Mouse (Mus musculus) frontal cortex, adult 2 months (tissue): ENCODE measurements at regions not wholly inside any gene's neighbourhood (a gene's known extent, or its start where the extent isn't known, plus 50 kb on each side); places are given as distances from the start of the nearest gene placed in this dataset.

Experiments used
- DNase-seq, 2 experiments: peaks; one replicate each; pipeline ENCODE4 v3.0.0; 2022; ENCODE audit warnings: low spot score in 1 of 2; ENCODE audit errors: extremely low spot score in 1 of 2

DNA sequence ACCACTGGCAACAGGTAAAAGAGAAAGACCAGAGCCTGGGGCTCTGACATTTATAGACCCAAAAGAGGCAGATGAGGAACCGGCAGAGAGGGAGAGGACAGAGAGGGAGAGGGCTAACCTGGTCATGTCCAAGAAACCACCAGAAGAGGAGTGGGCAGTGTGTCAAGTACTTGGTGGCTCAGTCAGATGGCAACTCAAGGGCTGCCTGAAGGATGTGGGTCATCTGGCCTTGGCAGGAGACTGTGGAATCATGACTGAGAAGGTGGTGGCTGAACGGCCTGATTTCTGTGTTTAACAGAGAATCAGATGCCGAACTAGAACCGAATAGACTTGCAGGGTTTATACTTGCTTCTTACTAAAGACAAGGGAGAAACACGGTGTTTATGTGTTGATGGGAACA lies 87.9 kb downstream of the Zfp706 start:
- DNase-seq: no peak

DNA sequence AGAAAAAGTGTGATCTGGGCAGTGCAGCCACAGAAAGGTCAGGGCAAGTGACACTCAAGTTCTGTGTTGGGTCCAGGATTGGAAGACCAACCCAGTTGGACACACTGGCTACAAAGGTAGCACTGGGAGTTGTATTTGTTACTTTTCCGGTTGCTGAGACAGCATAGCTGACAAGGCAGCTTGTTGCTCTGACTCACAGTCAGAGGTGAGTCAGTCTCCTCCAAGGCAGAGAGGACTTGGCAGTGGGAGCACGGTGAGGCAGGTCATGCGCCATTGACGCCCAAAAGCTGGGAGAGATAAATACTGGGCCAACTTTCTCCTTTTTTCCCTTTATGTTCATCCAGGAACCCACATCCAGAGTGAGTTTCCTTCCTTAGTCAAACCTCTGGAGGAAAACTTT lies 88.4 kb downstream of the Zfp706 start:
- no peak for DNase-seq

DNA sequence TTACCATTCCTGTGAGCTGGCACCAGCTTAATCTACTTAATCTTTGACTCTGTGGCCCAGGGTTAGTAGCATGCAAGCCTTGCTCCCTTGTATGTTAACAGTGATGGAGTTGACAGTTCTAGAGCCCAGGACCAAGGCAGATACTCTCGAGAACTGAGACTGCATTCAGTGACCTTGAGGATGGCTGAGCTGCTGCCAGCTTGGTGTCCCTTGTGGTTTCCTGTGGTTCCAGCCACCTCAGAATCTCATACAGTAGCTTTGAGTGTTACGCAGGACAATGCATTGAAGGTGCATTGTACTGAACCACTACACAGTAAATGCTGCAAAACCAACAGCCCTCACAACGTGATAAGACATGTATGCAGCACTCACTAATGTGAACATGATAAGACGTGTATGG lies 90.6 kb downstream of the Zfp706 start:
- no peak for DNase-seq

DNA sequence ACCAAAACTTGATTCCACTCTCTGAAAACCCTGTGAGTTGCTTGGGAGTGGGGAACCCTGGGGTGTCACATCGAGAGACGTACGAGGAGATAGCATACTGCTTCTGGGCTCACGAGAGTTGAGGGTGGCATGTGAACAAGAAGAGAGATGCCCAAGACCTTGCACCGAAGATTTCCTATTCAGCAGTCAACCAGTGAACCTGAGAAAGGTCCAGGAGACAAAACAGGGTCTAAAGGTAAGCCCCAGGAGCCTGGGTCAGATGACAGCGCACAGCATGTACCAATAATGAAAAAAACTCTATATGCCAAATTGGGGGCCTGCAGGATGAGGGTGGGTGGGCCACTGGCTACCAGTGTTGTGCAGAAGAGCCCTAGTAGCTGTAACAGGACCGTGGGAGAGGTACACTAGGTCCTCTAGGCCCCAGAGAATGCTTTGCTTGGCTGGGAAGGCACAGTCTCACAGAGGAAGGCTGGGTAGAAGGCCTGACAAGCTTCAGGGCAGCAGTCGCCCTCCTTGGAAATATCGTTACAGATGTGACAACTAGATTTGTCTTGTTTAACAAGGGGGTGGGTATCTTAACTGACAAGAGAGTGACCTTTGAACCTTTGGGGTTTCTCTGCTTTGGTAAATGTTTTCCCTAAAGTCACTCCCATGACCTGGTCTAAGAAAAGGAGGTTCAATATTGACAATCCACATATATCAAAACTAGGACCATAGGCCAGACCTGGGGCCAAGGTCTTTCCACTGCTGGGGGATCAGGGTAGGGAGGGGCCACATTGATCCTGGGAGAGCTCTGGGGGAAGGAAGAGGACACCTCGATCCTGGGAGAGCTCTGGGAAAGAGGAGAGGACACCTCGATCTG lies 93.1 kb downstream of the Zfp706 start:
- no peak for DNase-seq

DNA sequence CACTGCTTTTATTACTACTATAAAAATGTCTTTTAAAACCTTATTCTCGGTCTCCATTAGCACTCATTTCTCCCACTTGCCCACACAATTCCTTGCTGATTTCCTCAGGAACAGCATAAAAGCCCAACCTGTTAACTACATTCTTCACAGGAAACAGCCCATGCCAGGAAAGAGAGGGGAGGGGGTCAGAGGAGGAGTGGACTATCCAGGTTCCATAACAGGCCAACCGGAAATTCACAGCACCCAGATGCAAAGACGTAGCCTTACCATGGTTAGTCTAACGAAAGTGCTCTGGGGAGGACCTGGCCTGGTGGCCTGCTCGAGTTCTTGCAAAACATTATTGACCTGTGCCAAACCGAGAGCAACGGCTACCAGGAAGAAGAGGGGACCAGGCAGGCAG lies 94.3 kb downstream of the Zfp706 start:
- DNase-seq: no peak

DNA sequence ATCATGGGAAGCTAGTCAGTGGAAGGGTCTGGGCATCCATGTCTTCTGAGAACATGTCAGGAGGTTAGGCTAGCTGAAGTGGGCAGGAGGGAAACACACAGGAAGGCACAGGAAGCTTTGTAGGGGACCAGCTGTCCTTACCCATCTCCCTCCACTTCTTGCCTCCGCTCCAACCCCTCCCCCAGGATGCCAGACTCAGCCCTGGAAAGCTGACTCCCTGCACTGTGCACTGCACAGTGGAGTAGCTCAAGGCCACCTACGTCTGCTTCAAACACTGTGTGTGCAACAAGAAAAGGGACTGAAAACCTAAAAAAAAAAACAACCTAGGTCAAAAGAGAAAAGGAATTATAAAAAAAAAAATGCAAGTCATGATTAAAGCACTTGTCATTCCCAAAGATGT lies 97.3 kb downstream of the Zfp706 start:
- no peak for DNase-seq

DNA sequence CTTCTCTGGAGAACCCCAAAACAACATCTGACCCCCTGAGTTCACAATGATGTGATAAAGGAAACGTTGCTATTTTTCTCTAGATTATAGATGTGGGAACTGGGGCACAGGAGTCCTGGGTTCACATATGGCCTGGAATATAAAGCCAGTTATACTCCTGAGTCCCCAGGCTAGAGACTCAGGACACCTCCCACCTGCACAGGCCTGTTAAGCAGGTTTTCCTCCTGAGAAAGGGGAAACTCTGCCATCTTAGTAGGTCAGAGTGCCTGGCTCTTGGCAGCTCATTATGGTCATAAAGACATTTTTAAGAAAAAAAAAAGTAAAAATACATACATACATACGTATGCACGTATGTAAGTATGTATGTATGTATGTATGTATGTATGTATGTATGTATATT lies 98.1 kb downstream of the Zfp706 start:
- no peak for DNase-seq

DNA sequence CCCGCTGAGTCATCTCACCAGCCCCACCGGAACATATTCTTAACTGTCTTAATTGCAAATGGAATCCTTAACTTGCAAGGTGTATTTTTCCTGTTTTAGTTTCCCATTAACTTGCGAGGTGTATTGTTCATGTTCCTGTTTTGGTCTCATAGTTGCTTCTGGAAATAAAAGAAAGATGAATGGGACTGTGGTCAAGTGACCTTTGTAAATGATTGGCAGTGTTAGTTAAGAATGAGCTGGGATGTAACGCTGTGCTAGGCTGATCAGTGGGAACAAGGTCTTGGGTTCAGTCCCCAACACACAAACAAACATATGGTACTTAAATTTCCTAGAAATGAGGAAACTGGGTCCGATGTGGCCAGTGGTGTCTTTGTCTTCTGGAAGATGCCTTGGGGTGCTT lies 100.8 kb downstream of the Zfp706 start:
- no peak for DNase-seq

DNA sequence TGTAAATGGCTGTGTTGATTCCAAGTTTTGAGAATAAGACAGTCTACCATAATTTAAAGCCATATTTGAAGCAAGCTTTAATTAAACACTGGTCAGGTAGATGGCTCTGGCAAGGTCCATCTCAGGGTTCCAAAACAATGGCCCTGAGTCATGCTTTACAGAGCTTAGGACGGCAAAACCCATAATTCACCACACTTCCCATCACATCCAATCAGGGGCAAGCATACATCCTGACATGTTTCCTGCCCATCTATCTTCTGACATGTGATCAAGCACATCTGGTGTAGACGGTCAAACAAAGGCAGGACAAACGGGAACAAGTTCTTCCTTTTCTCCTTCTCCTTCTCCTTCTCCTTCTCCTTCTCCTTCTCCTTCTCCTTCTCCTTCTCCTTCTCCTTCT lies 101.5 kb downstream of the Zfp706 start:
- no peak for DNase-seq

DNA sequence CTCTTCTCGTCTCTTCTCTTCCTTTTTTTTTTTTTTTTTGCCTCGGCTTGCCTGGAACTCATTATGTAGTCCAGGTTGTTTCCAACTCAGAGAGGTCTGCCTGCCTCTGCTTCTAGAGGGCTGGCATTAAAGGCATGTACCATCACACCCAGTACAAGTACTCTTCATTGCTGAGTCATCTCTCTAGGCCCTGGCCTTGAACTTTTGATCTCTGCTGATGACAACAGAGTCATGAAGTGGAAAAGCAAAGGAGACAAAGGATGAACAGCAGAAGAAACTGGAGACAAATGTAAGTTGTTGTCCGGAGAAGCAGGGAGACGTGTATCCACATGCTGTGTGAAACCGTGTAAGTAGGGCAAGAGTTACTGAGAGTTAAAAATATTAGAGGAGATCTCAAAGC lies 103.7 kb downstream of the Zfp706 start:
- no peak for DNase-seq

DNA sequence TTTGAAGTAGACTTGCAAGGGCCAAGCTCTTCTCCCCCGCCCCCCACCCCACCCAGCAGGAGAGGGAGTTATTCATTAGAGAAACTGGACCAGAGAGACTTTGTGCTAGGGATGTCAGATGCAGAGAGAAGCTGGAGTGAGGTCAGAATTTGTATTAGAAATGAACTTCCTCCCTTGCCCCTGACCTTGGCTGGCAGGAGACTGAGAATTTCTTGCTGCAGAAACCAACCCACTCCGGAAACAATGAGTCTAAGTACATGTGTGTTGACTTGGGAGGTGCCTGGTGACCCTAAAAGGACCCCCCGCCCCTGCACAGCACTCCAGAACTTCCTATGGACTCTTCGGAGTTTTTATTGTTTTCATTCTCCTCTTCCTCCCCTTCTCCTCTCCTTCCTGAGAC lies 104.3 kb downstream of the Zfp706 start:
- DNase-seq: no peak

DNA sequence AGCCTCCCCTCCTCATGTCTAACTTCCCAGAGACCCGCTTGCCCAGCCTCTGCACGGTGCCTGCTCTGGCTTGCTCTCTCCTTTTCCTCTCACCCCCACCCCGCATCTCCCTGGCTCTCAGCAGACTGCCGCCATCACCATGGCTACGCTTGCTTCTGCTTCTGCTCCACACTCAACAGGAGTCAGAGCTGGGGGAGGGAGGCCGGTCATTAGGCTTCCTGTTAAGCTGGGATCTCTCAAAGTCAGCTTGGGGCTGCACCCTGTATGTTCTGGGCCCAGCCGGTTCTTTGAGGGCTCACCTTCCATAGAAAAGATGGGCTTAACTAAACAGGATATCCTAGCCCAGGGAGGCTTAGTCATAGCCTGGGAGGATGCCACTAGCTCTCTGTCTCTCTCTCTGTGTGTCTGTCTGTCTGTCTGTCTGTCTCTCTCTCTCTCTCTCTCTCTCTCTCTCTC lies 105.7 kb downstream of the Zfp706 start:
- peak; percentile 59 to 75 for DNase-seq

DNA sequence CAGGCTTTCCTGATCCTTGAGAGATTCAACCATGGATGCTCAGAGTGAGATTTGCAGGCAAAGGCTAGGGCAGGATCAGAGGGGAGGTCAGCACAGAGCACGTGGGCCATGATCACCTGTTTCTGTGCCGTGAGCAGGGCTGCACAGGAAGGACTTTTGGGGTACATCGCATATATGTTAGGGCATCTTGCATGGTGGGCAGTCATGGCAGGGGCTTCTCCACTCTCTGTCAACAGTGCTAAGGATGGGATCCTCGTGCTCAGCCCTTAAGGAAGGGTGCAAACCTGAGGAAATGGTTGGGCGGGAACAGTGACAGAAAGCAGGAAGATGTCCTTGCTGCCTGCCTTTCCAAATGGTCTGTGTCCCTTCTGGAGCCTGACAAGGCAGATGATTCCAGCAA lies 106.2 kb downstream of the Zfp706 start:
- no peak for DNase-seq

DNA sequence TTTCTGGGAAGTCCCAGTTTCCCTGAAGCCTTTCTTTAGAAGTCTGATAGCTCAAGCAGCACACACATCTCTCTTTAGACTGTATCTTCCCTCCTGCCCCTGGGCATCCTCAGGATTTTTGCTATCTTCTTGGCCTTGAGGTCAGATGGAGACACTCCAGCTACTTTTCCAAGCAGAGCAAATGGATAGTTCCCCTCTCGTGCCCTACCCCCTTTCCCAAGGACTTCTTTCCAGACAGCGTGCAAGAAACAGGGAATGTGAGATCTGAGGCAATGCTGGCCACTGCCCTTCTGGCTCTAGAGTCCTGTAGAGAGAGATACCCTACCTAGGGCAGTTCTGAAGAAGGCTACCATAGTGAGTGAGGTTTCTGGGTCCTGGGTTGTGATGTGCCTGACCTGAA lies 106.6 kb downstream of the Zfp706 start:
- DNase-seq: no peak

DNA sequence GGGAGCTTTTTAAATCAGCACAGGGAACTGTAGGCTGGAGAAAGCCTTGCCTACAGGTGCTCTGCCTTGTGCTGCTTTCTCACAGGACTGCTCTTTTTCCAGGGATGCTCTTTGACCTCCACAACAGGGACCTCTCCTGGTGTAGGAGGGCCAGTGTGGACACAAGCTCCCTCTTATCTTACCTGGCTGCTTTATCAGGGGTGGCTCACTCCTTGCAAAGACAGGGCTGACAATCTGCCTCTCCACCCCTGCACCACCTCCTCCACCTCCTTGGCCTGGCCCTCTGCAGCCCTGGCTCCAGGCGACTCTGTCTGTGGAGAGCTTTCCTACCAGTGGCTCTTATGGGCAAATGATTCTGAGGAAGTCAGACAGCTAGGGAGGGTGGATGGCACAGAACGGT lies 107.7 kb downstream of the Zfp706 start:
- no peak for DNase-seq

DNA sequence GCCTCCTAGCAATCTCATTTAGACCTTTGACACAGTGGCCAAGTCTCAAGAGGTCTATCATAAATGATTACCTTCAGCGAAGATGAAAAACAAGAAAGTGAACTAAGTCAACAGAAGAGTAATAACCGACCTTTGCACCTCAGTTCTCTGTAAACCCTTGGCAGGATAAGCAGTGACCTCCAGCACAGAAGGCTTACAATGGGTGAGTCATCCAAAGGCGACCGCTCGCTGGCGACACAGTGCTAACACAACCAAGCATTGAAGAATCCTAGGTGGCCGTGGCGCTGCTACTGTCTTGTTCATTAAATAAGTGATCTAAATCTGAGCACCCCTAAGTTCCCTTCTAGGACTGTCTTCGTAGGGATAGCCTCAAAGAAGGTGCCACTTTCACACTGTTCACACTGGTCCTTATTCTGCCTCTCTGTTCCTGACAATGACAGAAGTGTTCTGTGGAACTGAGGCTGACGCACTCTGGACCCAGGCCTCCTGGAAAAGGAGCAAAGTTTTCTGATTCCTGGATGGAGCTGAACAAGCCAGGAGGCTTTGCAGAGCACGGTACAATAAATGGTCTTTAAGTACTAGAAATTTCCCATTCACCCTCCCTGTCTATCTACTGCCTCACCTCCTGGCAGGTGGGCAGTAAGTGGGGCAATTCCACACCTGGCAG lies 108.6 kb downstream of the Zfp706 start:
- no peak for DNase-seq

DNA sequence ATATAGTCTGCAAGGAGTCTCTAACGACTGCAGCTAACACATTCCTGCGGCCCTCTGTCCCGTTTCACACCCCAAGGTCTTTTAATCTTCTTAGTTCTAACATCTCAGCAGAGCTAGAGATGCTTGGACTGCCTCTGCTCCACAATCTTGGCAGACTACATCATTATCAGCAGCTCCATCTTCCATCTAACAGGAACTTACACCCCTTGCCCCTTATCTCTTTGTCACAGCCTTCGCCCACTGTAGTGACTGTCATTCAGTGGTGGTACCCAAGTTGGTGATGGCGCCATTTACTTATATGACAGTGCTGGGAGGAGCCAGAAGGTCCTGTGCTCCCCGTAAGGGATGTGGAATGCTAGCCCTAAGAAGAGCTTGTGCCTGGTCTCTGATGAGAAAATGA lies 109.2 kb downstream of the Zfp706 start:
- DNase-seq: no peak

DNA sequence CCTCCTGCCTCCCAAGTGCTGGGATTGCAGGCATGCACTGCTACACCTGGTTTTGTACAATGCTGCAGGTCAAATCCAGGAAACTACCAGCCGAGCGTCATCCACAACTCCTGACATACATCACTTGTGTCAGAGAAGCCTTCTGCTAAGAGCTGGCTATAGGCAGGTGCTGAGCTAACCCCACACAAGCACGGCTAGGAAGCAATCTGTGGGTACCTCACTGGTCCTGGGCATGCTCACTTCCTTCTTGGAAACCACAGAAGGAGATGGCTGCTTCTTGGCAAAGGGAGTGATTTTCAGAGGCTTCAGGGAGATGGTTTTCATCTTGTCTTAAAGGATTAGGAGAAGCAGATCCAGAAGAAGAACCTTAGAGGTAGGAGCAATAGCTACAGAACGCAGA lies 111.3 kb downstream of the Zfp706 start:
- DNase-seq: no peak

DNA sequence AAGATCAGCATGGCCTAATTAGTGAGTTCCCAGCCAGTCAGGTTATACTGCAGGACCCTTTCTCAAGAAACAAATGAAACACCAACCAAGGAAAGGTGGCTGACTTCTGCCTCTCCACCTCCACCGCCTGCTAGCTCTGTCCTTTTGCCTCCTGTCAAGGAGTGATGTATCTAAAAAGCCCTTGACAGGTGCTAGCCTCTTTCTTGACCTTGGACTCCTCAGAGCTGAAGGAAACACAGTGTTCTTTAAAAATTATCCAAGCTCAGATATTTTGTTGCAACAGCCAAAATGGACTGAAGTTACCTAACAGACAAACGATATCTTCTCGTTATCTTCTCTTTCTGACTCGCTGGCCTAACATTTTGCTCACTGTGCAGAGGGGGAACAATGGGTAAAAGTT lies 112.5 kb downstream of the Zfp706 start:
- DNase-seq: no peak

DNA sequence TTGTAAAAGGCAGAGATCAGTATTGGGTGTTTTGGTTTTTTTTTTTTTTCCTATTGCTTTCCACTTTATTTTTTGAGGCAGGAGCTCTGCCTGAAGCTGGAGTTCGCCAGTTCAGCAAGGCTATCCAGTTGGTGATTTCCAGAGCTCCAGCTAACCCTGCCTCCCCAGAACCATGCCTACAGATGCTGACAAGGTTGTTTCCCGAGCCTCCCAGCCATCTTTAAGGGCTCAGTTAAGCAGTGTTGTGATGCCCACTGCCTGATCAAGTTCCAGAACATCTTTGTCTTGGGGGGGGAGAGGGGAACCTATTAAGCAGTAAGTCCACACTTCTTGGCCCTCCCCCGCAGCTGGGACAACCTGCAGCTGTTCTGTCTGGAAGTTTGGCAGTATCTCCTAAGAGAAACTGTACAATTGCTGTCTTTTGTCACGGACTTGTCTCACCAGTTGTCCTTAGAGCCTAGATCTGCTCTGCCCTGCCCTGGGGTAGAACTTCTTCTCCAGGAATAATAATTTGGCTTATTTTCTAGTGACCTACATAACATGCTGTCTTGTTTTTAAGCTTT lies 114.1 kb downstream of the Zfp706 start:
- no peak for DNase-seq

DNA sequence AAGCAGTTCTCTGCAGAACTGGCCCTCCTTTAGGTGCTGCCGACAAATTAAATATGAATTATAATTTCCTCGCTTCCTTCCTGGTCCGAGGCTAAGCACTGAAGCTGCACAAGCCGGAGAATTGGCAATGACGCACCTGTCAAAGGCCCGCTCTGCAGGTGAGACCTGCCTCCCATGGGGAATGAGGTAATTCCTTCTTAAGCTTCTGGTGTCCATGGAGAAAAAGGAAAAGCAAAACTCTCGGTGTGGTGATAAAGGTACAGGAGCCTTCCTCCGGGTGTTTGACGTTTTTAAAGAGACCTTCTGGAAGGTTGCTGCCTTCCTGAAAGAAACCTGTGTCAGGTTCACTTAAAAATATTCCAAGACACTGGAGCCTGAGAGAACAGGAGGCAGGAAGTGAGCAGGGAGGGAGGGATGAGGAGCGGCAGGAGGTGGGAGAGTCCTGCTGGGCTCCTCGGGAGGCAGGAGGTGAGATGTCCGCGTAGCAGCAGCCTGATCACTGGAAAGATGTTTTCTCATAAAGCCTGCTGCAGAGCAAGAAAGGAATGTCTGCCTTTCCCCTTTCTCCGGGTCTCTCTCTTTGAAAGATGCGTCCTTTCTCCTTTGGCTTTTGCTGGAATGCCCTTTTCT lies 114.9 kb downstream of the Zfp706 start:
- DNase-seq: no peak

DNA sequence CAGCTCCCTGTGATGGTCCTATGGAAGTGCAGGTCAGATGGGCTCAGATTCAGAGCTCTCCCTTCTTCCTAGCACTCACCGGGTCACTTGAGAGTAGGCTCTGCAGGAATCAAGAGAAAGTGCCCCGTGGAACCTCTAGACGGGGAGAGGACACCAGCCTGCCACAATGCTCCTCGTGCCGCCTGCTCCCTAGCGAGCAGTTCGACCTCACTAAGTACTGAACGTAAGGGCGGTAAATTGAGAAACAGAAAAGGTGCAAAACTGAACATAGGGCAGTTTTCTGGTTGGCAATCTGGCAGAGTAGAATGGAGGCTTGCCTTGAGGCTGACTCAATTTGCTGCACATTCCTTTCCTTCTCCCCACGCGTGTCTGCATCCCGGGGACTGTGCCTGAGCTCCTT lies 115.7 kb downstream of the Zfp706 start:
- no peak for DNase-seq
